Mouse (Mus musculus): ENCODE measurements at regions not wholly inside any gene's neighbourhood (a gene's known extent, or its start where the extent isn't known, plus 50 kb on each side); places are given as distances from the start of the nearest gene placed in this dataset.

GRCm38 (mm10) chr11:56762467-56763120, 248.6 kb upstream of the Gria1 start:
- Histone ChIP-seq H3K27ac (replicated peaks; ENCODE audit: low read depth, low read length) (no peak overlapping the region), H3K9ac (ENCODE audit: low read depth, low read length, severe bottlenecking) (no peak overlapping the region), H3K4me3 (replicated peaks; ENCODE audit: low read length) (no peak overlapping the region), H3K36me3 (ENCODE audit: control insufficient read depth, insufficient read depth, low read length) (no peaks in the 10 kb centered on the region), H3K4me2 (replicated peaks; ENCODE audit: low read depth, low read length, severe bottlenecking) (no peak overlapping the region), H3K9me3 (ENCODE audit: control insufficient read depth, low read length) (no peaks in the 10 kb centered on the region), H3K27me3 (ENCODE audit: control insufficient read depth, insufficient read depth, low read length) (no peaks in the 10 kb centered on the region), H3K4me1 (ENCODE audit: control insufficient read depth, insufficient read depth, low read length) (no peaks in the 10 kb centered on the region)
- ATAC-seq (ENCODE audit: low FRiP score, low read depth) (no peak), DNase-seq (ENCODE audit: low spot score) (no peak)
- 68% methylated on average over 5 of the region's 5 CpGs for WGBS
- no peak for TF ChIP-seq POLR2A (IDR thresholded peaks at IDR 0.05; ENCODE audit: borderline replicate concordance, extremely low read depth, insufficient read depth, insufficient read length)

- Histone ChIP-seq H3K4me3 (replicated peaks; ENCODE audit: low read length) (no peak overlapping the region), H3K36me3 (ENCODE audit: control insufficient read depth, insufficient read depth, low read length) (no peaks in the 10 kb centered on the region), H3K27me3 (ENCODE audit: control insufficient read depth, insufficient read depth, low read length) (no peaks in the 10 kb centered on the region), H3K9ac (ENCODE audit: low read depth, low read length, severe bottlenecking) (no peak overlapping the region), H3K27ac (replicated peaks; ENCODE audit: low read depth, low read length) (no peak overlapping the region), H3K9me3 (ENCODE audit: control insufficient read depth, low read length) (no peaks in the 10 kb centered on the region), H3K4me2 (replicated peaks; ENCODE audit: low read depth, low read length, severe bottlenecking) (no peak overlapping the region), H3K4me1 (ENCODE audit: control insufficient read depth, insufficient read depth, low read length) (no peaks in the 10 kb centered on the region)
- ATAC-seq (ENCODE audit: low FRiP score, low read depth) (no peak), DNase-seq (ENCODE audit: low spot score) (no peak)
- no peak for TF ChIP-seq POLR2A (IDR thresholded peaks at IDR 0.05; ENCODE audit: borderline replicate concordance, extremely low read depth, insufficient read depth, insufficient read length)
Measured at GRCm38 (mm10) chr11:56767424-56767823, 243.8 kb upstream of the Gria1 start.

GRCm38 (mm10) chr11:56786351-56786750, 224.8 kb upstream of the Gria1 start:
- ATAC-seq (ENCODE audit: low FRiP score, low read depth), result no peak
- 68% methylated on average over 4 of the region's 4 CpGs for WGBS
- TF ChIP-seq POLR2A (IDR thresholded peaks at IDR 0.05; ENCODE audit: borderline replicate concordance, extremely low read depth, insufficient read depth, insufficient read length), result no peak

GRCm38 (mm10) chr11:56792691-56793090, 218.5 kb upstream of the Gria1 start:
- no peaks in the 10 kb centered on the region for H3K4me1 ChIP-seq (ENCODE audit: control insufficient read depth, insufficient read depth, low read length)
- no peak for ATAC-seq (ENCODE audit: low FRiP score, low read depth)
- TF ChIP-seq POLR2A (IDR thresholded peaks at IDR 0.05; ENCODE audit: borderline replicate concordance, extremely low read depth, insufficient read depth, insufficient read length), result no peak
- H3K27me3 ChIP-seq (ENCODE audit: control insufficient read depth, insufficient read depth, low read length), result no peaks in the 10 kb centered on the region
- H3K4me2 ChIP-seq (replicated peaks; ENCODE audit: low read depth, low read length, severe bottlenecking), result no peak overlapping the region
- H3K9ac ChIP-seq (ENCODE audit: low read depth, low read length, severe bottlenecking), result no peak overlapping the region
- WGBS, result 73% methylated on average over 2 of the region's 2 CpGs
- no peak overlapping the region for H3K27ac ChIP-seq (replicated peaks; ENCODE audit: low read depth, low read length)
- H3K9me3 ChIP-seq (ENCODE audit: control insufficient read depth, low read length), result no peaks in the 10 kb centered on the region
- no peak for DNase-seq (ENCODE audit: low spot score)
- no peak overlapping the region for H3K4me3 ChIP-seq (replicated peaks; ENCODE audit: low read length)
- H3K36me3 ChIP-seq (ENCODE audit: control insufficient read depth, insufficient read depth, low read length), result no peaks in the 10 kb centered on the region

More at GRCm38 (mm10) chr11:56786351-56786750, 224.8 kb upstream of the Gria1 start:
- no peak for DNase-seq (ENCODE audit: low spot score)
- no peak overlapping the region for H3K9ac ChIP-seq (ENCODE audit: low read depth, low read length, severe bottlenecking)
- H3K27ac ChIP-seq (replicated peaks; ENCODE audit: low read depth, low read length), result no peak overlapping the region
- no peaks in the 10 kb centered on the region for H3K27me3 ChIP-seq (ENCODE audit: control insufficient read depth, insufficient read depth, low read length)
- no peak overlapping the region for H3K4me2 ChIP-seq (replicated peaks; ENCODE audit: low read depth, low read length, severe bottlenecking)
- no peaks in the 10 kb centered on the region for H3K4me1 ChIP-seq (ENCODE audit: control insufficient read depth, insufficient read depth, low read length)
- H3K9me3 ChIP-seq (ENCODE audit: control insufficient read depth, low read length), result no peaks in the 10 kb centered on the region
- no peak overlapping the region for H3K4me3 ChIP-seq (replicated peaks; ENCODE audit: low read length)
- no peaks in the 10 kb centered on the region for H3K36me3 ChIP-seq (ENCODE audit: control insufficient read depth, insufficient read depth, low read length)

GRCm38 (mm10) chr11:56807314-56807713, 203.9 kb upstream of the Gria1 start:
- Histone ChIP-seq H3K4me3 (replicated peaks; ENCODE audit: low read length) (no peak overlapping the region), H3K36me3 (ENCODE audit: control insufficient read depth, insufficient read depth, low read length) (no peaks in the 10 kb centered on the region), H3K27me3 (ENCODE audit: control insufficient read depth, insufficient read depth, low read length) (no peaks in the 10 kb centered on the region), H3K9me3 (ENCODE audit: control insufficient read depth, low read length) (no peaks in the 10 kb centered on the region), H3K27ac (replicated peaks; ENCODE audit: low read depth, low read length) (no peak overlapping the region), H3K4me2 (replicated peaks; ENCODE audit: low read depth, low read length, severe bottlenecking) (no peak overlapping the region), H3K9ac (ENCODE audit: low read depth, low read length, severe bottlenecking) (no peak overlapping the region), H3K4me1 (ENCODE audit: control insufficient read depth, insufficient read depth, low read length) (no peaks in the 10 kb centered on the region)
- 91% methylated on average over 4 of the region's 4 CpGs for WGBS
- DNase-seq (ENCODE audit: low spot score) (no peak), ATAC-seq (ENCODE audit: low FRiP score, low read depth) (no peak)
- TF ChIP-seq POLR2A (IDR thresholded peaks at IDR 0.05; ENCODE audit: borderline replicate concordance, extremely low read depth, insufficient read depth, insufficient read length), result no peak
